Mouse (Mus musculus) forebrain, embryonic 11.5 days (tissue): ENCODE measurements around the gene Chrna1. TPM values are rescaled to one million over a fixed set of nuclear protein-coding genes. Genes with fewer than 3 reads are reported as not detected.
A peak's percentile ranks its signal among the peaks of the same experiment; 100 is the strongest.
"Not testable (repeated sequence)": the region's sequence is repeated elsewhere in the genome, so short reads cannot be mapped to it uniquely, and the experiment has no call there.

Experiments used
- ATAC-seq: fragments of 200-750 bp; cut with Nextera tagmentation; replicated peaks from 2 replicates; pipeline ENCODE4 v1.8.0; 2017; ENCODE audit warnings: moderate TSS enrichment; ENCODE audit not compliant: low FRiP score
- DNase-seq: peaks from one replicate; pipeline ENCODE4 v3.0.0-alpha.2; 2017; ENCODE audit warnings: low spot score
- H3K27ac ChIP-seq: fragments of 300-500 bp; sonication (generic); 2 replicates; pipeline ENCODE4 v1.5.1; 2014; ENCODE audit warnings: low read depth, low read length
- H3K27me3 ChIP-seq: fragments of 300-500 bp; sonication (generic); 2 replicates; pipeline ENCODE4 v1.6.1; 2014; ENCODE audit warnings: mild to moderate bottlenecking, low read length, mixed read lengths; ENCODE audit not compliant: control insufficient read depth, insufficient read depth
- H3K36me3 ChIP-seq: fragments of 300-500 bp; sonication (generic); 2 replicates; pipeline ENCODE4 v1.6.1; 2014; ENCODE audit warnings: mild to moderate bottlenecking, low read length, moderate library complexity, mixed read lengths; ENCODE audit not compliant: control insufficient read depth, insufficient read depth
- H3K4me1 ChIP-seq: fragments of 300-500 bp; sonication (generic); replicated peaks from 2 replicates; pipeline ENCODE4 v1.6.1; 2014; ENCODE audit warnings: low read length, mixed read lengths; ENCODE audit not compliant: control insufficient read depth, insufficient read depth
- H3K4me2 ChIP-seq: fragments of 300-500 bp; sonication (generic); 2 replicates; pipeline ENCODE4 v1.6.1; 2014; ENCODE audit warnings: low read depth, mild to moderate bottlenecking, low read length, moderate library complexity, mixed read lengths; ENCODE audit not compliant: severe bottlenecking
- H3K4me3 ChIP-seq: fragments of 300-500 bp; sonication (generic); 2 replicates; pipeline ENCODE4 v1.5.1; 2014; ENCODE audit warnings: low read depth, low read length
- H3K9ac ChIP-seq: fragments of 300-500 bp; sonication (generic); 2 replicates; pipeline ENCODE4 v1.6.1; 2014; ENCODE audit warnings: low read length
- H3K9me3 ChIP-seq: fragments of 300-500 bp; sonication (generic); 2 replicates; pipeline ENCODE4 v1.6.1; 2016; ENCODE audit warnings: low read length, mixed read lengths; ENCODE audit not compliant: control insufficient read depth
- WGBS: fragments of 180-500 bp; shearing (Covaris S2); extraction: QIAGEN DNeasy Blood & Tissue Kit; methylation state at CpG from one replicate; pipeline ENCODE4 v1.1.7; 2014; 5-methylcytosine and 5-hydroxymethylcytosine counted together
- polyA plus RNA-seq: library from polyadenylated mRNA; unstranded; fragments of >200 nt; fragmentation: Nextera tagmentation; extraction: Ambion mirVana; gene quantifications from 2 replicates; pipeline ENCODE4 v1.2.1, GENCODE M21; 2014

The Chrna1 gene
- polyA plus RNA-seq, 1 experiment from 2014 or later: 0.32 TPM

DNA sequence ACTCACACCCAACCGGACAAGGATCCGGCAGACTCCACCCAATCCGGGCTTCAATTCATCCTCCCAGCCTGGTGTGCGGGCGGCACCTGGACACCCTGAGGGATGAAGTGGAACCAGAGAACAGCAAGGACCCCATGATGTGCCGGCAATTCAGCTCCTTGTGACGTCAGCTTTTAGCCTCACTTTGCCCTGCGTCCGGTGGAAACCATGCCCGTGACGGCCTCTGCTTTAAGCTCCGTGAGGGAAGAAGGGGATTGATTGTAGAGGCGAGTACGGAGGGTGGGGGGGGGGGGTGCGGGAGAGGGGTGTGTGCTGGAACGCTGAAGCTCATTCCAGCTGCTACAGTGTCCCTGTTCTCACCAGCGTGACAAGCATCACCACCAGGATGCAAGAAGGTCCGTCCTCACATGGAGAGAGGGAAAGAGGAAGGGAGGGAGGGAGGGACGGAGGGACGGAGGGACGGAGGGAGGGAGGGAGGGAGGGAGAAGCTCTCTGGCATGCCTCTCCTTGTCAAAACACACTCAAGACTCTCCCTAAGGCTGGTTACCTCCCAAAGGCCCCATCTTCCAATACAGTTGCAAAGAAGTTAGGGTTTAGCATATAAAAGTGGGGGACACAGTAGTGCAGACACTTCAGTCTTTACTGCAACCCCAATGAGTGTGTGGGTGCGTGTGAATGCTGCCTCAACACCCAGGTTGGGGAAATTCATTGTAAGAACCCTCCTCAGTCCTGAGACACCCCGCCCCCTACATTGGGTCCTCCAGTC lies 19.1 kb downstream of the Chrna1 start:
- Histone ChIP-seq H3K4me2 (peak overlapping the region; percentile 42), H3K4me1 (no peaks in the 10 kb centered on the region; the same call in 1 of the 2 replicates), H3K9me3 (no peaks in the 10 kb centered on the region), H3K4me3 (peak overlapping the region; percentile 29), H3K27me3 (no peaks in the 10 kb centered on the region), H3K36me3 (no peaks in the 10 kb centered on the region), H3K27ac (no peak overlapping the region), H3K9ac (peak overlapping the region; percentile 5; the same call in 1 of the 2 replicates)
- DNase-seq (peak; percentile 65), ATAC-seq (peak; percentile 36)
- WGBS: under 1% methylated on average over 20 of the region's 23 CpGs

- H3K27ac ChIP-seq: no peak overlapping the region
- no peaks in the 10 kb centered on the region for H3K27me3 ChIP-seq
- DNase-seq (no peak), ATAC-seq (no peak)
- H3K4me3 ChIP-seq: 0 out of 2 replicates have a peak overlapping the region, but pooled peaks have one; percentile 29
- peak overlapping the region; percentile 42 for H3K4me2 ChIP-seq
- no peak overlapping the region for H3K9ac ChIP-seq
- 41% methylated on average over 7 of the region's 7 CpGs for WGBS
- H3K36me3 ChIP-seq: no peaks in the 10 kb centered on the region
- H3K4me1 ChIP-seq: no peaks in the 10 kb centered on the region; the same call in 1 of the 2 replicates
- no peaks in the 10 kb centered on the region for H3K9me3 ChIP-seq
Observed at GRCm38 (mm10) chr2:73560445-73560844, 19.7 kb downstream of the Chrna1 start.

- Histone ChIP-seq H3K4me3 (no peak overlapping the region), H3K36me3 (no peaks in the 10 kb centered on the region), H3K27me3 (no peaks in the 10 kb centered on the region), H3K9ac (no peak overlapping the region), H3K4me2 (no peak overlapping the region), H3K9me3 (no peaks in the 10 kb centered on the region), H3K4me1 (no peaks in the 10 kb centered on the region; the same call in 1 of the 2 replicates), H3K27ac (no peak overlapping the region)
- DNase-seq: no peak
- WGBS: 87% methylated on average over 8 of the region's 8 CpGs
- ATAC-seq: no peak
Observed at GRCm38 (mm10) chr2:73557956-73558355, 22.2 kb downstream of the Chrna1 start.

DNA sequence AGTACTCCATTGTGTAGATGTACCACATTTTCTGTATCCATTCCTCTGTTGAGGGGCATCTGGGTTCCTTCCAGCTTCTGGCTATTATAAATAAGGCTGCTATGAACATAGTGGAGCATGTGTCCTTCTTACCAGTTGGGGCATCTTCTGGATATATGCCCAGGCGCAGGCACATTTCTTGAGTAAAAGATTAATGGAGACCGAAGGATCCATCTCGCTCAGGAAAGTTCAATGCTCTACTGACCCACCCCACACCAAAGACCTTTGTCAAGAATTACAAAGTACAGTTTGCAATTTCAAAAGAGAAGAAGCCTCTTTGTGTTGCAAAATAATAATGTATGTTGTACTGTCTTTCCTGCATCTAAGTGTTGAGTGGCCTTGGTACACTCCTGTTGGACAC lies 23.1 kb downstream of the Chrna1 start:
- not testable (repeated sequence) for DNase-seq, H3K4me2 ChIP-seq, H3K9me3 ChIP-seq, H3K27me3 ChIP-seq, ATAC-seq, H3K36me3 ChIP-seq, H3K27ac ChIP-seq, H3K9ac ChIP-seq, H3K4me3 ChIP-seq, H3K4me1 ChIP-seq
- WGBS: over 99% methylated on average over 3 of the region's 3 CpGs

DNA sequence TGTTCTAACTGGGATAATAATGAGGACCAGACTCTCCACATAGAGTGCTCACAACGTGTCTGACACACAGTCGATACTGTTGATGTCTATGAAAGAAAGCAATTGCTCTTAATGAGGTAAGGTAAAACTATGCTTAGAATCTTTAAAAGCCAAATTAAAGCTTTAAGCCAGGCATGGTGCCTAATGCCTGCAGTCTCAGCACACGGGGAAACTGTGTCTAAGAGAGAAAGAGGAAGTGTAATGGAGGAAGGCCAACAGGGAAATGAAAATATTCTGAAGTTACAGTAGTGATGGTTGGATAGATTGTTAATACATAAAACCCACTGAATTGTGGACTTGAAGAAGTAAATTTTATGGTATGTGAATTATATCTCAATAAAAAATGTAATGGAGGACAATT lies 25.7 kb downstream of the Chrna1 start:
- Histone ChIP-seq H3K4me2 (no peak overlapping the region), H3K27me3 (no peaks in the 10 kb centered on the region), H3K4me1 (no peaks in the 10 kb centered on the region), H3K9me3 (no peaks in the 10 kb centered on the region), H3K9ac (no peak overlapping the region), H3K27ac (no peak overlapping the region), H3K36me3 (no peaks in the 10 kb centered on the region), H3K4me3 (no peak overlapping the region)
- DNase-seq: no peak
- 82% methylated on average over 3 of the region's 3 CpGs for WGBS
- ATAC-seq: no peak

DNA sequence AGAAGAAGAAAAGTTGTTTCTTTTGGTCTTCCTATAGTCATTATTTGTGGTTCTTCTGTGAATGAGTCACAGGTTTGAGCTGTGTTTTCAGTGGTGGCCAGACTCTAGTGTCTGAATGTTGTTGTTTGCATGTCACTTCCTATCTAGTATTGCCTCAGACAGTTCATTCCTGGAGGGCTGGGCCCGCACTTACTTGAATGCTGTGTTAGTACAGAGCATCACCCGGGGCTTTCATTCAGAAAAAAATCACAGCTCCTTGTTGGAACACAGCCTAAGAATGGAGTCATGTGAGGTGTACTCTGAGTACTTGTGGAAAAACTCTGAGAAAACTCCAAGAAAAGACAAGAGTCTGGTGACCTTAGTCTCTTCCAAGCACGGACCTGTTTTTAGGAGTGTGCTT lies 27.2 kb downstream of the Chrna1 start:
- no peak overlapping the region for H3K27ac ChIP-seq

GRCm38 (mm10) chr2:73550725-73551124 lies 29.4 kb downstream of the Chrna1 start:
- no peaks in the 10 kb centered on the region for H3K36me3 ChIP-seq
- no peak overlapping the region for H3K4me3 ChIP-seq
- no peak overlapping the region for H3K4me2 ChIP-seq
- no peak for DNase-seq
- H3K9me3 ChIP-seq: no peaks in the 10 kb centered on the region
- no peak for ATAC-seq
- H3K27ac ChIP-seq: no peak overlapping the region
- WGBS: 25% methylated on average over 6 of the region's 6 CpGs
- no peaks in the 10 kb centered on the region for H3K27me3 ChIP-seq
- H3K9ac ChIP-seq: no peak overlapping the region
- no peaks in the 10 kb centered on the region for H3K4me1 ChIP-seq

More for the DNA sequence above, 27.2 kb downstream of the Chrna1 start:
- Histone ChIP-seq H3K9ac (no peak overlapping the region), H3K27me3 (no peaks in the 10 kb centered on the region), H3K36me3 (no peaks in the 10 kb centered on the region), H3K4me3 (no peak overlapping the region), H3K4me1 (no peaks in the 10 kb centered on the region), H3K4me2 (no peak overlapping the region), H3K9me3 (no peaks in the 10 kb centered on the region)
- WGBS: 79% methylated on average over 3 of the region's 3 CpGs
- DNase-seq (no peak), ATAC-seq (no peak)

DNA sequence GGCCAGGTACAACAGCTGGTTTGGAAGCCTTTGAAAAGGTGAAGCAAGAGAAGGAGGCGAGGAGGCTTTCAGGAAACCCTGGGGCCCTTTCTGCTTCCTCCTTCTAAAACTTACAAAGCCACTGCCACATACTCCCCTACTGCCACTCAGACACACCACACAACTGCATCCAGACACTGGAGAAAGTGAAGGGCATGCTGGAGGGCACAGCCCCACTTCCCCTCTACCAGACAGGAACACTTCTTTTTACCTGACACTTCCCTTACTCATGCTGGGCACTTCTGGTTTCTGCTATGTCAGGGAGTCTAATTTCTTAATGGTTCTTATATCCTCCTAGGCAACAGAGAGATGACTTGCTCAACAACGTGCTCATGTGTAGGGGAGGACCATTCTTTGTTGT lies 31.6 kb downstream of the Chrna1 start:
- H3K9me3 ChIP-seq: no peaks in the 10 kb centered on the region
- H3K4me2 ChIP-seq: no peak overlapping the region
- no peak overlapping the region for H3K9ac ChIP-seq
- no peaks in the 10 kb centered on the region for H3K36me3 ChIP-seq
- no peaks in the 10 kb centered on the region for H3K4me1 ChIP-seq
- H3K27ac ChIP-seq: no peak overlapping the region
- no peaks in the 10 kb centered on the region for H3K27me3 ChIP-seq
- no peak for ATAC-seq
- H3K4me3 ChIP-seq: no peak overlapping the region
- WGBS: 79% methylated on average over 2 of the region's 2 CpGs
- no peak for DNase-seq

DNA sequence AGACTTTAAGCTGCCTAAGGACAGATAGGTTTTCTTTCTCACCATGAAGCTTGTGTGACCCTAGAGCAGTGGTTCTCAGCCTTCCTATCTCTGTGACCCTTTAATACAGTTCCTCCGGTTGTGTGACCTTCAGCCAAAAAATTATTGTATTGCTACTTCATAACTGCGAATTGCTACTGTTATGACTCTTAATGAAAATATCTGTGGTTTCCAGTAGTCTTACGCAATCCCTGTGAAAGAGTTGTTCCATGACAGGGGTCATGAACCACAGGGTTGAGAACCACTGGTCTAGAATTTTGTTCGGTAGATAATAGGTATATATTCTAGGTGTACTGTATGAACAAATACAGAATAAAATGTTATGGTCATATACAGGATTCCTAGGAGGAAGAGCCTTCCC lies 32.9 kb downstream of the Chrna1 start:
- H3K4me3 ChIP-seq: no peak overlapping the region
- no peak overlapping the region for H3K4me2 ChIP-seq
- no peaks in the 10 kb centered on the region; the same call in 1 of the 2 replicates for H3K4me1 ChIP-seq
- H3K36me3 ChIP-seq: no peaks in the 10 kb centered on the region
- 93% methylated on average over 4 of the region's 4 CpGs for whole genome bisulfite sequencing
- no peak overlapping the region for H3K9ac ChIP-seq
- H3K27me3 ChIP-seq: no peaks in the 10 kb centered on the region
- no peak overlapping the region for H3K27ac ChIP-seq
- H3K9me3 ChIP-seq: no peaks in the 10 kb centered on the region
- no peak for DNase-seq
- no peak for ATAC-seq
